Mouse (Mus musculus): Measurements from ENCODE around the gene Fscn2. TPM values are rescaled to one million over a fixed set of nuclear protein-coding genes. Genes with fewer than 3 reads are reported as not detected.

Fscn2 gene
- polyA plus RNA-seq, 1 experiment from 2014 or later = 0.12 TPM

- no peaks in the 10 kb centered on the region for H3K27me3 ChIP-seq (replicated peaks; ENCODE audit: control insufficient read depth, insufficient read depth, low read length)
- peaks cover 58% of the 10 kb centered on the region for H3K4me1 ChIP-seq (replicated peaks; ENCODE audit: control insufficient read depth, insufficient read depth, low read length)
- H3K4me3 ChIP-seq (ENCODE audit: low read depth, low read length) = no peak overlapping the region
- H3K4me2 ChIP-seq (ENCODE audit: low read length) = no peak overlapping the region
- H3K36me3 ChIP-seq (ENCODE audit: control insufficient read depth, insufficient read depth, low read length) = no peaks in the 10 kb centered on the region
- 86% methylated on average over 17 of the region's 17 CpGs for WGBS
- H3K9me3 ChIP-seq (ENCODE audit: control insufficient read depth, low read length) = no peaks in the 10 kb centered on the region
- peak overlapping the region; percentile 100; the same call in 1 of the 2 replicates for H3K27ac ChIP-seq (ENCODE audit: low read depth)
- no peak overlapping the region for H3K9ac ChIP-seq (ENCODE audit: low read length)
- DNase-seq (ENCODE audit: low spot score) (no peak), ATAC-seq (replicated peaks; ENCODE audit: low FRiP score, low TSS enrichment, low read depth) (no peak)
These were observed 6.7 kb upstream of the Fscn2 start for GRCm38 (mm10) chr11:120354304-120355276.

GRCm38 (mm10) chr11:120355277-120356039 lies 5.9 kb upstream of the Fscn2 start:
- no peak overlapping the region for H3K4me3 ChIP-seq (ENCODE audit: low read depth, low read length)
- H3K9me3 ChIP-seq (ENCODE audit: control insufficient read depth, low read length) = no peaks in the 10 kb centered on the region
- H3K9ac ChIP-seq (ENCODE audit: low read length) = no peak overlapping the region
- WGBS = 39% methylated on average over 5 of the region's 5 CpGs
- peak overlapping the region; percentile 16; the same call in 1 of the 2 replicates for H3K27ac ChIP-seq (ENCODE audit: low read depth)
- H3K27me3 ChIP-seq (replicated peaks; ENCODE audit: control insufficient read depth, insufficient read depth, low read length) = no peaks in the 10 kb centered on the region
- H3K4me2 ChIP-seq (ENCODE audit: low read length) = no peak overlapping the region
- peaks cover 67% of the 10 kb centered on the region for H3K4me1 ChIP-seq (replicated peaks; ENCODE audit: control insufficient read depth, insufficient read depth, low read length)
- ATAC-seq (replicated peaks; ENCODE audit: low FRiP score, low TSS enrichment, low read depth) (no peak), DNase-seq (ENCODE audit: low spot score) (no peak)
- H3K36me3 ChIP-seq (ENCODE audit: control insufficient read depth, insufficient read depth, low read length) = no peaks in the 10 kb centered on the region

GRCm38 (mm10) chr11:120356319-120356840 lies 5.0 kb upstream of the Fscn2 start:
- Histone ChIP-seq H3K9me3 (ENCODE audit: control insufficient read depth, low read length) (no peaks in the 10 kb centered on the region), H3K9ac (ENCODE audit: low read length) (no peak overlapping the region), H3K4me3 (ENCODE audit: low read depth, low read length) (no peak overlapping the region), H3K27me3 (replicated peaks; ENCODE audit: control insufficient read depth, insufficient read depth, low read length) (no peaks in the 10 kb centered on the region), H3K27ac (ENCODE audit: low read depth) (no peak overlapping the region), H3K36me3 (ENCODE audit: control insufficient read depth, insufficient read depth, low read length) (no peaks in the 10 kb centered on the region), H3K4me2 (ENCODE audit: low read length) (no peak overlapping the region), H3K4me1 (replicated peaks; ENCODE audit: control insufficient read depth, insufficient read depth, low read length) (peaks cover 60% of the 10 kb centered on the region)
- 82% methylated on average over 15 of the region's 15 CpGs for WGBS
- DNase-seq (ENCODE audit: low spot score) = no peak
- no peak for ATAC-seq (replicated peaks; ENCODE audit: low FRiP score, low TSS enrichment, low read depth)

- peaks cover 54% of the 10 kb centered on the region for H3K4me1 ChIP-seq (replicated peaks; ENCODE audit: control insufficient read depth, insufficient read depth, low read length)
- DNase-seq (ENCODE audit: low spot score) = no peak
- no peak overlapping the region for H3K9ac ChIP-seq (ENCODE audit: low read length)
- no peak for ATAC-seq (replicated peaks; ENCODE audit: low FRiP score, low TSS enrichment, low read depth)
- no peak overlapping the region for H3K27ac ChIP-seq (ENCODE audit: low read depth)
- H3K27me3 ChIP-seq (replicated peaks; ENCODE audit: control insufficient read depth, insufficient read depth, low read length) = no peaks in the 10 kb centered on the region
- H3K9me3 ChIP-seq (ENCODE audit: control insufficient read depth, low read length) = no peaks in the 10 kb centered on the region
- H3K4me2 ChIP-seq (ENCODE audit: low read length) = no peak overlapping the region
- H3K4me3 ChIP-seq (ENCODE audit: low read depth, low read length) = no peak overlapping the region
- no peaks in the 10 kb centered on the region for H3K36me3 ChIP-seq (ENCODE audit: control insufficient read depth, insufficient read depth, low read length)
- WGBS = 95% methylated on average over 4 of the region's 4 CpGs
These were observed 4.4 kb upstream of the Fscn2 start for GRCm38 (mm10) chr11:120356900-120357299.

- DNase-seq (ENCODE audit: low spot score) (peak; percentile 91), ATAC-seq (replicated peaks; ENCODE audit: low FRiP score, low TSS enrichment, low read depth) (peak; percentile 61)
- no peaks in the 10 kb centered on the region for H3K27me3 ChIP-seq (replicated peaks; ENCODE audit: control insufficient read depth, insufficient read depth, low read length)
- no peak overlapping the region for H3K4me3 ChIP-seq (ENCODE audit: low read depth, low read length)
- WGBS = 10% methylated on average over 10 of the region's 10 CpGs
- H3K4me2 ChIP-seq (ENCODE audit: low read length) = 0 out of 2 replicates have a peak overlapping the region, but pooled peaks have one; percentile 1
- H3K36me3 ChIP-seq (ENCODE audit: control insufficient read depth, insufficient read depth, low read length) = no peaks in the 10 kb centered on the region
- no peak overlapping the region for H3K9ac ChIP-seq (ENCODE audit: low read length)
- H3K4me1 ChIP-seq (replicated peaks; ENCODE audit: control insufficient read depth, insufficient read depth, low read length) = peaks cover 45% of the 10 kb centered on the region
- peak overlapping the region; percentile 82 for H3K27ac ChIP-seq (ENCODE audit: low read depth)
- H3K9me3 ChIP-seq (ENCODE audit: control insufficient read depth, low read length) = no peaks in the 10 kb centered on the region
These were observed 3.4 kb upstream of the Fscn2 start for GRCm38 (mm10) chr11:120357791-120358401.

- no peak overlapping the region for H3K27ac ChIP-seq (ENCODE audit: low read depth)
- no peak overlapping the region for H3K4me2 ChIP-seq (ENCODE audit: low read length)
- 87% methylated on average over 6 of the region's 6 CpGs for WGBS
These were observed 1.9 kb upstream of the Fscn2 start for GRCm38 (mm10) chr11:120359391-120359790.

GRCm38 (mm10) chr11:120360062-120360461 lies 1.3 kb upstream of the Fscn2 start:
- Histone ChIP-seq H3K9me3 (ENCODE audit: control insufficient read depth, low read length) (no peaks in the 10 kb centered on the region), H3K36me3 (ENCODE audit: control insufficient read depth, insufficient read depth, low read length) (no peaks in the 10 kb centered on the region), H3K4me2 (ENCODE audit: low read length) (no peak overlapping the region), H3K27me3 (replicated peaks; ENCODE audit: control insufficient read depth, insufficient read depth, low read length) (no peaks in the 10 kb centered on the region), H3K4me3 (ENCODE audit: low read depth, low read length) (no peak overlapping the region), H3K4me1 (replicated peaks; ENCODE audit: control insufficient read depth, insufficient read depth, low read length) (peaks cover 30% of the 10 kb centered on the region), H3K27ac (ENCODE audit: low read depth) (no peak overlapping the region), H3K9ac (ENCODE audit: low read length) (no peak overlapping the region)
- WGBS = 58% methylated on average over 8 of the region's 8 CpGs
- no peak for DNase-seq (ENCODE audit: low spot score)
- no peak for ATAC-seq (replicated peaks; ENCODE audit: low FRiP score, low TSS enrichment, low read depth)

More at GRCm38 (mm10) chr11:120359391-120359790, 1.9 kb upstream of the Fscn2 start:
- DNase-seq (ENCODE audit: low spot score) = no peak
- H3K36me3 ChIP-seq (ENCODE audit: control insufficient read depth, insufficient read depth, low read length) = no peaks in the 10 kb centered on the region
- no peak overlapping the region for H3K4me3 ChIP-seq (ENCODE audit: low read depth, low read length)
- H3K4me1 ChIP-seq (replicated peaks; ENCODE audit: control insufficient read depth, insufficient read depth, low read length) = peaks cover 34% of the 10 kb centered on the region
- H3K9ac ChIP-seq (ENCODE audit: low read length) = no peak overlapping the region
- no peaks in the 10 kb centered on the region for H3K9me3 ChIP-seq (ENCODE audit: control insufficient read depth, low read length)
- no peaks in the 10 kb centered on the region for H3K27me3 ChIP-seq (replicated peaks; ENCODE audit: control insufficient read depth, insufficient read depth, low read length)
- ATAC-seq (replicated peaks; ENCODE audit: low FRiP score, low TSS enrichment, low read depth) = no peak

- H3K27me3 ChIP-seq (replicated peaks; ENCODE audit: control insufficient read depth, insufficient read depth, low read length) = no peaks in the 10 kb centered on the region
- no peak overlapping the region for H3K4me3 ChIP-seq (ENCODE audit: low read depth, low read length)
- H3K4me1 ChIP-seq (replicated peaks; ENCODE audit: control insufficient read depth, insufficient read depth, low read length) = peaks cover 27% of the 10 kb centered on the region
- H3K9ac ChIP-seq (ENCODE audit: low read length) = no peak overlapping the region
- 74% methylated on average over 5 of the region's 5 CpGs for WGBS
- DNase-seq (ENCODE audit: low spot score) (no peak), ATAC-seq (replicated peaks; ENCODE audit: low FRiP score, low TSS enrichment, low read depth) (no peak)
- H3K9me3 ChIP-seq (ENCODE audit: control insufficient read depth, low read length) = no peaks in the 10 kb centered on the region
- H3K27ac ChIP-seq (ENCODE audit: low read depth) = no peak overlapping the region
- no peaks in the 10 kb centered on the region for H3K36me3 ChIP-seq (ENCODE audit: control insufficient read depth, insufficient read depth, low read length)
- no peak overlapping the region for H3K4me2 ChIP-seq (ENCODE audit: low read length)
These were observed 579 bp upstream of the Fscn2 start for GRCm38 (mm10) chr11:120360755-120361154.
